Mouse (Mus musculus): ENCODE results near the gene Gm10681.
"Not testable (repeated sequence)": the region's sequence is repeated elsewhere in the genome, so short reads cannot be mapped to it uniquely, and the experiment has no call there.

Gm10681 gene

GRCm38 (mm10) chr3:98510414-98510813, 78.2 kb downstream of the Gm10681 start, which contains the start of gene Hsd3b4:
TSS of gene Hsd3b4 (minus strand) at chr3:98510514.
- DNase-seq (ENCODE audit: extremely low spot score): not testable (repeated sequence)

- not testable (repeated sequence) for DNase-seq (ENCODE audit: extremely low spot score)
These were observed 81.4 kb downstream of the Gm10681 start for GRCm38 (mm10) chr3:98507229-98507628.

Measured in embryo, embryonic 9.5 days (tissue).